Mouse (Mus musculus) brain, embryonic 14.5 days (tissue): Measurements from ENCODE around the gene Cep55.

ENCODE experiments used
- CTCF ChIP-seq: fragments of 200-500 bp; IDR thresholded peaks from 2 replicates; pipeline ENCODE4 v1.5.1; 2012; ENCODE audit warnings: inconsistent platforms, mild to moderate bottlenecking, moderate library complexity, borderline replicate concordance; ENCODE audit not compliant: insufficient read depth, insufficient read length; ENCODE audit errors: extremely low read depth
- POLR2A ChIP-seq: fragments of 200-500 bp; IDR thresholded peaks from 2 replicates; pipeline ENCODE4 v1.6.1; 2012; ENCODE audit warnings: mild to moderate bottlenecking, inconsistent platforms, borderline replicate concordance; ENCODE audit not compliant: poor library complexity, insufficient read depth, insufficient read length, severe bottlenecking; ENCODE audit errors: extremely low read depth

GRCm38 (mm10) chr19:38023603-38024002, 31.2 kb upstream of the Cep55 start:
- TF ChIP-seq CTCF (no peak), POLR2A (no peak)
